Mouse (Mus musculus) brain, embryonic 14.5 days (tissue): ENCODE results near the gene Atxn1.

Experiments
- CTCF ChIP-seq: fragments of 200-500 bp; IDR thresholded peaks from 2 replicates; pipeline ENCODE4 v1.5.1; 2012; ENCODE audit warnings: inconsistent platforms, mild to moderate bottlenecking, moderate library complexity, borderline replicate concordance; ENCODE audit not compliant: insufficient read depth, insufficient read length; ENCODE audit errors: extremely low read depth
- POLR2A ChIP-seq: fragments of 200-500 bp; IDR thresholded peaks from 2 replicates; pipeline ENCODE4 v1.6.1; 2012; ENCODE audit warnings: mild to moderate bottlenecking, inconsistent platforms, borderline replicate concordance; ENCODE audit not compliant: poor library complexity, insufficient read depth, insufficient read length, severe bottlenecking; ENCODE audit errors: extremely low read depth

DNA sequence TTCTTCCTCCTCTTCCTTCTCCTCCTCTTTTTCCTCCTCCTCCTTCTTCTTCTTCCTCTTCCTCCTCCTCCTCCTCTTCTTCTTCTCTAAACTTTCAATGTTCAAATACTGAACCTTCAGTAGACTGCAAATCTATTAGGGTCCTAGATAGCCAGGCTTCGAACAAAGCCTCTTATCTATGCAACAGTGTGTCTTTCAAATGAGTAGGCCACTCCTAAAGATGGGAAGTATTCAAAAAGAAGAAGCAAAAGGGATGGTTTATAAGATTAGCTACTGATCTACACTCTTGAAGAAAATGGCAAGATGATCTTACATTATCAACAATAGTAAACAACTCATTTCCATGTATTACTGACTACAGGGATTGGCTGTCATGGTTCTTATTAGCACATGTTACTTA is 326.5 kb downstream of the Atxn1 start:
- TF ChIP-seq CTCF (no peak), POLR2A (no peak)
